Mouse (Mus musculus): Measurements from ENCODE around the gene Nqo2. TPM values are rescaled to one million over a fixed set of nuclear protein-coding genes. Genes with fewer than 3 reads are reported as not detected.

Nqo2 gene
- polyA plus RNA-seq, 1 experiment = 28.4 TPM

DNA sequence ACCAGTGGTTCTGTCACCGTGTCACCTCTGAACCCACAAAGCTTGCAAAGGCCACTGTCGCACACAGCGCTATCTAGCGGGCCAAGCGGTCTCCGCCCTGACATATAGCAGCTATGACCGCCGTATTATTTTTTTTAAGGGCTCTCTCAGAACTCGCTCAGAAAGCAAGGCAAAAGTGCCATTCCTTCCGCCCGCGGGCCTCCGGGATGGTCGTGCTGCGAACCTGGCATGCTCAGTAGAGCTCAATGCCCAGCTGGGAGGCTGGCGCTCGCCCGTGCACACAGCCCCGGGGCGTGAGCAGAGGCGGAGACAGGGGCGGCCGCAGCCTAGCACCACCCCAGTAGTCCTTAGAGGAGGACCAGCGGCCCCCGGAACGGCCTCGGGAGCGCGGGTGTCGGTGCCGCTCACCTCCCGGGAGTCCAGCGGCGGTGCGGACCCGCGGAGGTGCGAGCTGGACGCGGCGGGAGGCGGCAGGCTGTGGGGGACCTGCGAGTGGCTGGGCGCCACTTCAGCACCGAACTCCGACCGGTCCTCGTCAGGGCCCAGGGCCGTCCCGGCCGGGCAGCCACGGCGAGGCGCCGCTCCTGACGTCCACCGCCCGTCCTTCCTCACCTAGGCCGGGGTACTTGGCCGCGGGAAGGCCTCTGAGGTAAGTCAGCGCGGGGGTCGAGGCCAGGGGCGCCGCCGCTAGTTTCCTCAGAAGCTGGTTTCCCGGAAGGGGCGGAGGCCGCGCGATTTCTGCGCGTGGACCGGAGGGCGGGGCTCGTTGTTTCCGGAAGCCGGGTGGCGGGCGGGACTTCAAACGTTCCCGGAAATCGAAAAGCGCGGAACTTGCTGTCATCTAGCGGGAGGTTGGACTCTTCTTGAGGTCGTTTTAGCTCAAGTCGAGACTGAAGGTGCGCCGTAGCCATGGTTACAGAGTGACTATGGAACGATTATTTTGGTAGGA is 37.8 kb downstream of the Nqo2 start, which contains the start of the genes Ripk1 and Serpinb6a:
Ripk1 (plus strand) TSS at position 306 of the 949 bp plus-strand sequence.
Serpinb6a (minus strand) TSS at position 737 of the 949 bp plus-strand sequence.
- Histone ChIP-seq H3K4me1 (ENCODE audit: control insufficient read depth, insufficient read depth, low read length) (peaks cover 8% of the 10 kb centered on the region), H3K27me3 (ENCODE audit: control insufficient read depth, insufficient read depth, low read length) (no peaks in the 10 kb centered on the region), H3K27ac (ENCODE audit: control insufficient read depth, insufficient read depth, low read depth, low read length) (peak within 1 kb of the TSS; percentile 96), H3K36me3 (ENCODE audit: control insufficient read depth, insufficient read depth, low read length) (no peaks in the 10 kb centered on the region), H3K4me3 (ENCODE audit: control insufficient read depth, low read depth, low read length) (peak within 1 kb of the TSS; percentile 96)
- TF ChIP-seq CTCF (IDR thresholded peaks at IDR 0.05; ENCODE audit: control insufficient read depth, insufficient read depth, insufficient replicate concordance, low read depth, low read length) (no peak), POLR2A (IDR thresholded peaks at IDR 0.05; ENCODE audit: control insufficient read depth, low read depth, low read length) (peak; percentile 55; the same call in 1 of the 2 replicates)

DNA sequence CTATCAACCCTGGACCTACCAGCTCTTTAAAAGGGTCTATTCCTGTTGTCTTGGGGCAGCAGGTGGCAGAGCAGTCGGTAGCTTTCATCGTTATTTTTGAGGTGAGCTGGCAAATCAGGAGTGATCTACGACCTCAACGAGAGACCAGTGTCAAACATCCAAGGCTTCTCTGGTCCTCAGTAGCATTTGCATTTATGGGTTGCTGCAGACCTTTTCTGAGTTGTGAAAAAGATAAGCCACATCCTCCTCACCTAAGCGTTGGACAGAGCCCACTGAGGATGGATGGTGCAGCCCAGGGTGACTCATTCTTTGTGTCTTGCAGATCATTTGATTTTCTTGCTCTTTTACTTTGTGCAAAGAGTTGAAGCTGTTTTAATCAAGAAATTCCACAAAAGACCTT is 38.6 kb downstream of the Nqo2 start:
- Histone ChIP-seq H3K36me3 (ENCODE audit: control insufficient read depth, insufficient read depth, low read length) (no peaks in the 10 kb centered on the region), H3K4me1 (ENCODE audit: control insufficient read depth, insufficient read depth, low read length) (peaks cover 8% of the 10 kb centered on the region), H3K4me3 (ENCODE audit: control insufficient read depth, low read depth, low read length) (peak overlapping the region; percentile 96), H3K27ac (ENCODE audit: control insufficient read depth, insufficient read depth, low read depth, low read length) (peak overlapping the region; percentile 71), H3K27me3 (ENCODE audit: control insufficient read depth, insufficient read depth, low read length) (no peaks in the 10 kb centered on the region)
- TF ChIP-seq POLR2A (IDR thresholded peaks at IDR 0.05; ENCODE audit: control insufficient read depth, low read depth, low read length) = no peak

DNA sequence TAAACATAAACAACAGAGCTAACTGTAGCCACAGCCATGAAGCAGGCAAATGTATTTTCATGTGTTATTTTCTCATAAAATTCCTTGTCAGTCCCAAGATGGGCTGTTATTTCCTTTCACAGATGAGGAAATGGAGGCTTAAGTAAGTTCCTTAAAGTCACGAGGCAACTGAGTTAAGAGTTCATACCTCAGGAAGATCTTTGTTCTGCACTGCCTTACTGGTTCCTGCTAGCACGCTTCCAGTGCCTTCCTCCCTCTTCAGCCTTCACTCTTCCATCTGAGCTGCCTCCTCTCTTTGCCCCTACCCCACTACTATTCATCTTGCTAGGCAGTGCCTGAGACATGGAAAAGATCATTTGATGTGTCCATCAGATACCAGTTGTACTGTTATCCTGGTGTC is 42.7 kb downstream of the Nqo2 start:
- H3K27me3 ChIP-seq (ENCODE audit: control insufficient read depth, insufficient read depth, low read length) = no peaks in the 10 kb centered on the region
- H3K4me1 ChIP-seq (ENCODE audit: control insufficient read depth, insufficient read depth, low read length) = peaks cover 3% of the 10 kb centered on the region
- TF ChIP-seq CTCF (IDR thresholded peaks at IDR 0.05; ENCODE audit: control insufficient read depth, insufficient read depth, insufficient replicate concordance, low read depth, low read length) (no peak), POLR2A (IDR thresholded peaks at IDR 0.05; ENCODE audit: control insufficient read depth, low read depth, low read length) (no peak)
- no peaks in the 10 kb centered on the region for H3K36me3 ChIP-seq (ENCODE audit: control insufficient read depth, insufficient read depth, low read length)
- no peak overlapping the region for H3K4me3 ChIP-seq (ENCODE audit: control insufficient read depth, low read depth, low read length)
- H3K27ac ChIP-seq (ENCODE audit: control insufficient read depth, insufficient read depth, low read depth, low read length) = no peak overlapping the region

DNA sequence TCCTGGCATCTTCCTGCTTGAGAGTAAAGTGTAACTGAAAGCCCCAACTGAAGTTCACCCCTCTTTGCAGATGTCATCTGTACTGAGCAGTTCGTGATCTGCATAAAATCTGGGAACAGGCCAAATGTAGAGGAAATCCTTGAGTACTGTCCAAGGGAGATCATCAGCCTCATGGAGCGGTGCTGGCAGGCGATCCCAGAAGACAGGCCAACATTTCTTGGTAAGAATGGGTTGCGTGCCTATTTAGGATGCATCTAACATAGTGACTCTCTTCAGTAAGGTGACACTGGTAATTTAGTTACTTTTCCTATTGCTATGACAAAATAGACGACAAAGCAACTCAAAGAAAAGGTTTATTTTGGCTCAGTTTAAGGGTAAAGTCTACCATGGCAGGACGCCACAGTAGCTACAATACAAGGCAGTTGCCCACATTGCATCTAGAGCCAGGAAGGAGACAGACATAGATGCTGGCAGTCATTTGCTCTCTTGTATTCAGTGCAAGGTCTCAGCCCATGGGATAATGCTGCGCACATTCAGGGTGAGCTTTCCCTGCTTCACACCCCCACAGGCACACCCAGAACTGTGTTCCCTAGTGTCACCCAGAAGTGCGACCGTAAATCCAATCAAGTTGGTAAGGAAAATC is 52.6 kb downstream of the Nqo2 start:
- no peak for TF ChIP-seq CTCF (IDR thresholded peaks at IDR 0.05; ENCODE audit: control insufficient read depth, insufficient read depth, insufficient replicate concordance, low read depth, low read length)
- no peak for TF ChIP-seq POLR2A (IDR thresholded peaks at IDR 0.05; ENCODE audit: control insufficient read depth, low read depth, low read length)
- H3K4me3 ChIP-seq (ENCODE audit: control insufficient read depth, low read depth, low read length) = no peak overlapping the region
- H3K27me3 ChIP-seq (ENCODE audit: control insufficient read depth, insufficient read depth, low read length) = no peaks in the 10 kb centered on the region
- H3K4me1 ChIP-seq (ENCODE audit: control insufficient read depth, insufficient read depth, low read length) = no peaks in the 10 kb centered on the region
- H3K27ac ChIP-seq (ENCODE audit: control insufficient read depth, insufficient read depth, low read depth, low read length) = no peak overlapping the region
- peaks cover 3% of the 10 kb centered on the region for H3K36me3 ChIP-seq (ENCODE audit: control insufficient read depth, insufficient read depth, low read length)

DNA sequence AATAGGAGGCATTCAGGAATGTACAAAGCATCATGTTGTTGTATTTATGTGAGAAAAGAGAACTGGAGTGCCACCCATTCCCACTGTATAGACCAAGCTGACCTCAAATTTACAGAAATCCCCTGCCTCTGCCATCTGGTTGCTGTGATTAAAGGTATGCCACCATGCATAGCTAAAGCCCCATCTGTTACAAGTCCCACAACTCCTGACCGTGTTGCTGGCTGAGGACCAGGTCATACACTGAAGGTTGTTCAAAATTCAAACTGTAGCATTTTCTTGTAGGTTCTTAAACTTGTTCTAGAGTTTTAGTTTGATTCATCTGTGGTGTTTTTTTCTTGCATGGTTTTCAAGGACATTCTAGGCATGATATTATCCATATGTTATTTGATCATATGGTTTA is 54.0 kb downstream of the Nqo2 start:
- TF ChIP-seq CTCF (IDR thresholded peaks at IDR 0.05; ENCODE audit: control insufficient read depth, insufficient read depth, insufficient replicate concordance, low read depth, low read length) = no peak
- no peak for TF ChIP-seq POLR2A (IDR thresholded peaks at IDR 0.05; ENCODE audit: control insufficient read depth, low read depth, low read length)
- Histone ChIP-seq H3K4me3 (ENCODE audit: control insufficient read depth, low read depth, low read length) (no peak overlapping the region), H3K27ac (ENCODE audit: control insufficient read depth, insufficient read depth, low read depth, low read length) (no peak overlapping the region), H3K4me1 (ENCODE audit: control insufficient read depth, insufficient read depth, low read length) (no peaks in the 10 kb centered on the region), H3K36me3 (ENCODE audit: control insufficient read depth, insufficient read depth, low read length) (peaks cover 3% of the 10 kb centered on the region), H3K27me3 (ENCODE audit: control insufficient read depth, insufficient read depth, low read length) (no peaks in the 10 kb centered on the region)

DNA sequence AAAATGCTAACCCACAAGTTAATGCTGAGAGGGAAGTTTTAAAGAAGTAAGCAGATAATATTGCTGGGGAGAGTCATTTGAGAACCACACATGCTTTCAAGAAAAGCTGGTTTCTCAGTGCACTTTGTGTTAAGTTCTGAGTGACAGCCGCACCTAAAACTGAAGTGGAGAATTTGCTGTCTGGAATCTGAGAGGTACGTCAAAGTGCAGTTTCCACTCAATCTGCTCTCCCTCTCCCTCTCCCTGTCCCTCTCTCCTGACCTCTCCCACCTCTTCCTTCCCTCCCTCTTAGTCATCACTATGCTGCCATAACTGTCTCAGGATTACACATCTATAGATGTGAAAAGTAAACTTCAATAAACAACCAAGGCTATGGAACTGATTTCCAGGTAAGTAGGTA is 57.5 kb downstream of the Nqo2 start:
- H3K27me3 ChIP-seq (ENCODE audit: control insufficient read depth, insufficient read depth, low read length) = no peaks in the 10 kb centered on the region
- no peak overlapping the region for H3K4me3 ChIP-seq (ENCODE audit: control insufficient read depth, low read depth, low read length)
- peaks cover 3% of the 10 kb centered on the region for H3K36me3 ChIP-seq (ENCODE audit: control insufficient read depth, insufficient read depth, low read length)
- TF ChIP-seq POLR2A (IDR thresholded peaks at IDR 0.05; ENCODE audit: control insufficient read depth, low read depth, low read length) = no peak
- no peak for TF ChIP-seq CTCF (IDR thresholded peaks at IDR 0.05; ENCODE audit: control insufficient read depth, insufficient read depth, insufficient replicate concordance, low read depth, low read length)
- no peak overlapping the region for H3K27ac ChIP-seq (ENCODE audit: control insufficient read depth, insufficient read depth, low read depth, low read length)
- no peaks in the 10 kb centered on the region for H3K4me1 ChIP-seq (ENCODE audit: control insufficient read depth, insufficient read depth, low read length)

DNA sequence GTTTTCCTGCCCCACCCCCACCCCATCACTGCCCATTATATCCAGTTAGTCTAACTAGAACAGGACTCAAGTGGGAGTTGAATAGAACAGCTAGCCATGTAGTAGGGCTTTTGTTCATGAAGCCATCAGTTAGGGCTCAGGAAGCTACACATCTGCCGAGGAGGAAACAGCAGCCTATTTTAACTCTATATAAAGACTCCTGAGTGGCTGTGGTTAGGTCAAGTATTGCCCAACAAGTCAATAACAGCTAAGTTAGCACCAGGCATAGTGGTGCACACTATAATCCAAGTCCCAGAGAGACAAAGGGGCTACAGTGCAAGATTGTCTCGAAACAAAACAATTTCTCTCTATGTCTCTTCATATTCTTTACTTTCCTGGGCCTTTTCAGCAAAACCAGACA is 67.6 kb downstream of the Nqo2 start:
- TF ChIP-seq CTCF (IDR thresholded peaks at IDR 0.05; ENCODE audit: control insufficient read depth, insufficient read depth, insufficient replicate concordance, low read depth, low read length) (no peak), POLR2A (IDR thresholded peaks at IDR 0.05; ENCODE audit: control insufficient read depth, low read depth, low read length) (no peak)
- Histone ChIP-seq H3K27ac (ENCODE audit: control insufficient read depth, insufficient read depth, low read depth, low read length) (no peak overlapping the region), H3K36me3 (ENCODE audit: control insufficient read depth, insufficient read depth, low read length) (no peaks in the 10 kb centered on the region), H3K4me1 (ENCODE audit: control insufficient read depth, insufficient read depth, low read length) (no peaks in the 10 kb centered on the region), H3K27me3 (ENCODE audit: control insufficient read depth, insufficient read depth, low read length) (no peaks in the 10 kb centered on the region), H3K4me3 (ENCODE audit: control insufficient read depth, low read depth, low read length) (no peak overlapping the region)
